Mouse (Mus musculus): ENCODE data around the gene Fhad1.

DNA sequence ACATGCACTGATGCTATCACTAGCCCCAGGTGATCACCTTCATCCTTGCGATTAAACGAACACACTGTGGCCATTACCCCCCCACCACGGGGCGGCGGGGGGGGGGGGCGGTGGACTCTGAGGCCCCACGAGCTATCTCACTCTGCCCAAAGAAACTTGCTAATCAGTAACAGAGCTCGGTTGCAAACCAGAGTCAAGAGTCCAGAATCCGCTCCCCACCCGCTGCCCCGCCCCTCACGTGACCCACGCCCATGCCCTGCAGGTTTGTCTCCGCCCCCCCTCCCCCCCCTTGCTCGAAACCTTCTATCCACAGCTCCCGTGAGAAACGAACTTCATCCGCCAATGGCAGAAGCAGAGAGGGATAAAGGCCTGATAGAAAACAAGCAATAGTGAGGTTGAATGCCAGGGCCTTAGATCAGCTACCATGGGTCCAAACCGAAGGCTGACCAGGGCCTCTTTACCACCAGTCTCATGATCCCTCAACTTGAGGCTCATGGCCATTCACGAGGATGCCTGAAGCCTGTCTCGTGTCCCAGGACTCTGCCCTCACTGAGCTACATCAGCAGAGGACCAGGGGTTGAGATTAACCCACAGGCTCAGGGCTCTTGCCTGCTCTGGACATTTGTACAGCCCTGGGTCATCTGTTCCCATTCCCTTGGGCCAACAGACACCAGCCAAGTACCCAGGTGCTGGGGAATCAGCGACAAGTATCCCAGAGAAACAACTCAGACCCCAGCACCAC is 37.7 kb upstream of the Fhad1 start:
- no peak for TF ChIP-seq POLR2A (IDR thresholded peaks at IDR 0.05; ENCODE audit: low read depth, low read length)
- TF ChIP-seq CTCF (conservative IDR thresholded peaks at IDR 0.05 in 1 of 2, IDR thresholded peaks at IDR 0.05 in 1 of 2; ENCODE audit: low read depth in 2 of 2, low read length in 2 of 2) = no peak
- no peak for TF ChIP-seq CHD1 (IDR thresholded peaks at IDR 0.05; ENCODE audit: low read depth, low read length)
- TF ChIP-seq MAFK (IDR thresholded peaks at IDR 0.05; ENCODE audit: insufficient replicate concordance, low read length) = no peak
- TF ChIP-seq RCOR1 (conservative IDR thresholded peaks at IDR 0.05; ENCODE audit: low read depth, low read length) = no peak
- no peak for TF ChIP-seq MAX (IDR thresholded peaks at IDR 0.05; ENCODE audit: low read length)
- TF ChIP-seq TBP (conservative IDR thresholded peaks at IDR 0.05; ENCODE audit: low read depth, low read length) = no peak
- TF ChIP-seq USF1 (IDR thresholded peaks at IDR 0.05; ENCODE audit: low read depth, low read length) = no peak
- no peak for TF ChIP-seq HCFC1 (IDR thresholded peaks at IDR 0.05; ENCODE audit: low read depth, low read length)
- no peak for TF ChIP-seq GABPA (IDR thresholded peaks at IDR 0.05; ENCODE audit: insufficient replicate concordance, low read depth, low read length)
